Mouse (Mus musculus) kidney, postnatal 0 days (tissue): ENCODE results near the gene Plch2. TPM values are rescaled to one million over a fixed set of nuclear protein-coding genes. Genes with fewer than 3 reads are reported as not detected.
A peak's percentile ranks its signal among the peaks of the same experiment; 100 is the strongest.

ENCODE experiments used
- ATAC-seq: fragments of 200-750 bp; cut with Nextera tagmentation; replicated peaks from 2 replicates; pipeline ENCODE4 v1.8.0; 2017; ENCODE audit warnings: low read depth, moderate number of reproducible peaks, moderate TSS enrichment, moderate library complexity; ENCODE audit not compliant: low FRiP score
- DNase-seq: peaks from one replicate; pipeline ENCODE4 v3.0.0-alpha.2; 2016; ENCODE audit warnings: low spot score
- H3K27ac ChIP-seq: fragments of 300-500 bp; sonication (generic); 2 replicates; pipeline ENCODE4 v1.5.1; 2014; ENCODE audit warnings: mild to moderate bottlenecking
- H3K27me3 ChIP-seq: fragments of 300-500 bp; sonication (generic); 2 replicates; pipeline ENCODE4 v1.6.1; 2014; ENCODE audit warnings: low read length, mixed read lengths; ENCODE audit not compliant: insufficient read depth
- H3K36me3 ChIP-seq: fragments of 300-500 bp; sonication (generic); 2 replicates; pipeline ENCODE4 v1.6.1; 2014; ENCODE audit warnings: low read length, mixed read lengths; ENCODE audit not compliant: insufficient read depth
- H3K4me1 ChIP-seq: fragments of 300-500 bp; sonication (generic); replicated peaks from 2 replicates; pipeline ENCODE4 v1.6.1; 2014; ENCODE audit warnings: antibody characterized with exemption, low read length, mixed read lengths; ENCODE audit not compliant: insufficient read depth
- H3K4me2 ChIP-seq: fragments of 300-500 bp; sonication (generic); 2 replicates; pipeline ENCODE4 v1.6.1; 2014; ENCODE audit warnings: mild to moderate bottlenecking, low read length, moderate library complexity, mixed read lengths
- H3K4me3 ChIP-seq: fragments of 300-500 bp; sonication (generic); replicated peaks from 2 replicates; pipeline ENCODE4 v1.5.1; 2014; ENCODE audit warnings: low read depth, low read length
- H3K9ac ChIP-seq: fragments of 300-500 bp; sonication (generic); 2 replicates; pipeline ENCODE4 v1.6.1; 2014; ENCODE audit warnings: low read depth, low read length
- H3K9me3 ChIP-seq: fragments of 300-500 bp; sonication (generic); replicated peaks from 2 replicates; pipeline ENCODE4 v1.6.1; 2016; ENCODE audit warnings: low read length, inconsistent platforms, mixed read lengths
- CTCF ChIP-seq: IDR thresholded peaks from 2 replicates; pipeline ENCODE4 v1.5.1; 2016; ENCODE audit warnings: antibody characterized with exemption, low read depth, mild to moderate bottlenecking, moderate library complexity
- WGBS: fragments of 180-500 bp; shearing (Covaris S2); extraction: QIAGEN DNeasy Blood & Tissue Kit; methylation state at CpG from one replicate; pipeline ENCODE4 v1.1.7; 2014; 5-methylcytosine and 5-hydroxymethylcytosine counted together
- polyA plus RNA-seq: library from polyadenylated mRNA; unstranded; fragments of >200 nt; fragmentation: Nextera tagmentation; extraction: Ambion mirVana; gene quantifications from 2 replicates; pipeline ENCODE4 v1.2.1, GENCODE M21; 2015

The Plch2 gene
- polyA plus RNA-seq, 1 experiment from 2014 or later = 2.3 TPM

DNA sequence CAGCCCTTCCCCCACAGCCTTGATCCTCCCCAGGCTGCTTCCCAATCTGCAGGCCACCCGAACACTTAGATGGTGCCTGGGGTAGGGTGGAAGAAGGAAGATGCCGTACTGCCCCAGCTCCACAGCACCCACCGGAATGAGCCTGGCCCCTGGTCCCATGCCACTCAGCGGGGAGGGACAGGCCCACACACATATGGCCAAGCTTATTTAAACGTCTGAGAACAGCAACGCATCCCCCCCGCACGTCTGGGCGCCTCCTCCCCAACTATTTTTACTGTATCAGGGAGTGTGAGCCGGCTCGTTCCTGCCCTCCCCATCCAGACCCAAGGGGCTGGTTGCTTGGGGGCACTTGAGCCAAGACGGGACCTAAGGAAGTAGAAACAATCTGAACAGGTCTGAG, 41.8 kb downstream of the Plch2 start:
- DNase-seq (no peak), ATAC-seq (no peak)
- Histone ChIP-seq H3K27ac (no peak overlapping the region), H3K36me3 (no peaks in the 10 kb centered on the region), H3K4me2 (no peak overlapping the region), H3K4me3 (no peak overlapping the region), H3K9me3 (no peaks in the 10 kb centered on the region), H3K9ac (no peak overlapping the region), H3K27me3 (no peaks in the 10 kb centered on the region), H3K4me1 (no peaks in the 10 kb centered on the region)
- TF ChIP-seq CTCF = no peak
- WGBS = 49% methylated on average over 12 of the region's 12 CpGs

DNA sequence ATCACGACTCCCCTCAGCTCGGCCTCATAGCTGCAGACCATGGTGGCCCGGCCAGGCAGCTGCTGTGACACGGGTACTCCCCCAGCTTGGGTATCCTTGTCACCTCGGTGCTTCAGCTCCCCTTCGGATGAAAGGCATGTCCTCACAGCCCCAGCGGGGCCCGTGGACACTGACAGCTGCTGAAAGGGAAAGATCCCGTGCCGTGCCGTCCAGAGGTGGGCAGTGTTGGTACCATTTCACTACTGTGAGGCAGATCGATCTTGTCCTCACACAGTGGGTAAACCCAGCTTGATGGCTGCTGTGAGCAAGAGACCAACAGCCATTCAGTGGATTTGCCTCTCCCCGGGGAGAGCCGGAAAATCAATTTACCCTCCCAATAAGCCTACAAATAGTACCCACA, 42.3 kb downstream of the Plch2 start:
- H3K27me3 ChIP-seq = no peaks in the 10 kb centered on the region
- DNase-seq (peak; percentile 29), ATAC-seq (no peak)
- H3K9ac ChIP-seq = no peak overlapping the region
- 41% methylated on average over 14 of the region's 14 CpGs for WGBS
- no peak overlapping the region for H3K4me3 ChIP-seq
- no peaks in the 10 kb centered on the region for H3K36me3 ChIP-seq
- no peaks in the 10 kb centered on the region for H3K4me1 ChIP-seq
- no peak overlapping the region for H3K27ac ChIP-seq
- no peak overlapping the region for H3K4me2 ChIP-seq
- no peaks in the 10 kb centered on the region for H3K9me3 ChIP-seq
- TF ChIP-seq CTCF = no peak

DNA sequence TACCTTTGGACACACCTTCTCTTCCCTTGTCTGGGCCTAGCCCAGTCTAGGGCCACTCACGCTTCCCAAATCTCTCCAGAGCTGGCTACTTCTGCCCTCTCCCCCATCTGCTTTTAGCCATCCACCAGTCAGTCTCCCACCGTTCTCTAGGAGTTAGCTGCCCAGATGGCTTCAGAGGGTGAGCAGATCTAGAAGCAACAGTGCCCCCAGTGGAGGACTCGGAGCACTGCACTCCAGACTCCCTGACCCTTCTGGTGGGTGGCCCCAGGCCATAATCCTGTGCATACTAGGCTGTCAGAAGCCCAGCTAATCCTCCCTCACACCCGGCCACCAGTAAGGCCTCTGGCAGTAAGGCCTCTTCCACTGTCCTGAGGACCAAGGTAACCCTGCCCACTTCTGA, 43.8 kb downstream of the Plch2 start:
- peak; percentile 80 for TF ChIP-seq CTCF
- ATAC-seq (peak; percentile 19; the same call in 1 of the 2 replicates), DNase-seq (peak; percentile 84)
- Histone ChIP-seq H3K9me3 (no peaks in the 10 kb centered on the region), H3K4me2 (no peak overlapping the region), H3K36me3 (no peaks in the 10 kb centered on the region), H3K9ac (no peak overlapping the region), H3K4me3 (no peak overlapping the region), H3K27me3 (no peaks in the 10 kb centered on the region), H3K27ac (no peak overlapping the region), H3K4me1 (no peaks in the 10 kb centered on the region)
- WGBS = 2% methylated on average over 4 of the region's 4 CpGs

DNA sequence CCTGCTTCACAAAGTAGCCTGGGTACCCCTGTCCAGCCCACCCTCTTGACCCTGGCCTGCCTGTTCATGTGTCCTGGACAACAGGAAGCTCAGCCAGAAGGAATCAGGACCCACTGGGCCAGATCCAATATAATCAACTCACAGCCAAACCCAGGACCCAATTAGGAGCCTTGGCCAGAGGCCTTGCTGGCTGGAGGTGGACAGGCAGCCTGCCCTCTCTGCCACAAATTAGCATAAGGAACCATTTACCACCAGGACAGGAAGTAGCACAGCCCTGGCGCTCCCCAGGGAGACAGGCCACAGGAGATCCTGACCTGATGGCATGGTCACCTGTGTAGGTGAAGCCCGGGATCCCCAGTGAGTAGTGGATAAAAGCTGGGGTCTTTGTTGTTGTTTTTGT, 44.5 kb downstream of the Plch2 start:
- Histone ChIP-seq H3K4me1 (no peaks in the 10 kb centered on the region), H3K36me3 (no peaks in the 10 kb centered on the region), H3K27me3 (no peaks in the 10 kb centered on the region), H3K4me2 (no peak overlapping the region), H3K27ac (no peak overlapping the region), H3K4me3 (no peak overlapping the region), H3K9me3 (no peaks in the 10 kb centered on the region), H3K9ac (no peak overlapping the region)
- WGBS = 66% methylated on average over 2 of the region's 2 CpGs
- DNase-seq (no peak), ATAC-seq (no peak)
- TF ChIP-seq CTCF = no peak

DNA sequence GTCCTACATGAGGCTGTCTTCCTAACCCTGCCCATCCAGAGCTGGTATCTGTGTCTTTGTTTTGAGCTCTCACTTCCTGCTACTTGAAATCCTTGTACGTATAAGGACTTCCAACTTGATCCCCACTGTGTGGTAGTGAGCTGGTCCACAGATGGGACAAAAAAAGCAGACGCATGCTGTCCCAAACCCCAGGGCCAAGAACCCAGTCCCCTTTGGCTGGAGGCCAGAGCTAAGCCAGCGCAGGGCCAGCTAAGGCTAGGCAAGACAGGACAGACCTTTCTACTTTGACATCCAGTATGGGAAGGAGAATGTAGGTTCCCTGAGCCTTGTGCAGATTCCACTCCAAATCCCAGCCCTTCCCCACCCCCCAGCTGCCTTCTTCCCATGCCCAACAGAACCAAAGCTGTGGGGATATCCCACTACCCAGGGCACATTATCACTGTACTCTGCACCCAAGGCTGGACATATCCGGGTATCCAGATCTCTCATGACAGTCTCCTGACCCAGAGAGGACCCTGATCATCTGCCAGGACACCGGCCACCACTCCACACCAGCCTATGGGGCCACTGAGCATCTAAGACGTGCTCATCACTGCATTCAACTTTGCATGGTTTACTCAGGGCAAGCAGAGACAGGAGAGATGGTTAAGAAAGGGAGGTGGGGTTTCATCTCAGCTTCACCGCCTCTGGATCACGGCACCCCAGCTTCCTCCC, 45.1 kb downstream of the Plch2 start:
- Histone ChIP-seq H3K36me3 (no peaks in the 10 kb centered on the region), H3K9ac (no peak overlapping the region), H3K4me1 (no peaks in the 10 kb centered on the region), H3K9me3 (no peaks in the 10 kb centered on the region), H3K4me3 (no peak overlapping the region), H3K4me2 (no peak overlapping the region), H3K27me3 (no peaks in the 10 kb centered on the region), H3K27ac (no peak overlapping the region)
- 76% methylated on average over 8 of the region's 8 CpGs for WGBS
- no peak for ATAC-seq
- no peak for TF ChIP-seq CTCF
- no peak for DNase-seq

DNA sequence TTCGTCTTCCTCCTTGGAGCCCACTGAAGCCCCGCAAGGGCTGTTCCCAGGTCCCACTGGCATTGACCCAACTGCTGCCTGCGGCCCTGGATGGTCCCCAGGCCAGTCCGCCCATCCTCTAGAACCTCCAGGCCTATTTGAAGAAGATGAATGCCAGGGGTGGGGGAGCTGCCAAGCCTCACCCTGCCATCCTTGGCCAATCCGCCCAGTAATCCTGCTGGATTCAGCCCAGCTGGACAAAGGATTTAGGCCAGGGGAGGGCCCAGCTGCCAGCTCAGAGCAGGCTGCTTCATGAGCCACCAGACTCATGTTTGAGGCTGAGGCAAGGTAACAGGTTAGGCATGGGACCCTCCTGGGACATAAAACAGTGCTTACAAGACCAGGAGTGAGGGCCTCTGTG, 45.7 kb downstream of the Plch2 start:
- DNase-seq (no peak), ATAC-seq (no peak)
- Histone ChIP-seq H3K27me3 (no peaks in the 10 kb centered on the region), H3K4me3 (no peak overlapping the region), H3K9ac (no peak overlapping the region), H3K9me3 (no peaks in the 10 kb centered on the region), H3K4me2 (no peak overlapping the region), H3K27ac (no peak overlapping the region), H3K4me1 (no peaks in the 10 kb centered on the region), H3K36me3 (no peaks in the 10 kb centered on the region)
- no peak for TF ChIP-seq CTCF
- WGBS = 85% methylated on average over 5 of the region's 5 CpGs

DNA sequence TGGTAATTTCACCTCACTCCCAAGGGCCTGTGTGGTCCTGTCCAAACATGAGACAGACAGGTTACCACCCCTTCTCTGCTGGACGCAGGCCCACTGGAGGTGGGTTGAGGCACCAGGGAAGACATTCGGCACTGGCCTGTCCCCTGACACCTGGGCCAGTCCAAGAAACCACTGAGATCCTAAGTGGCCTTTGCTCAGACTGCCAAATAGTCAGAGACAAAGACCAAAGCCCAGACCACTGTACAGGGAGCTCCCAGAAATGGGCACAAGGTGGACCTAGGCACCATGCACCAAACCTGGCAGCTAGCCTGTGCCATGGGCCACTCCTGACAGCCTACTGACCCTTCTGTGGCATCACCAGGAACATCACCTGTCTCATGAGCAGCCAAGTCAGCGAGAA, 47.4 kb downstream of the Plch2 start:
- no peak overlapping the region for H3K27ac ChIP-seq
- TF ChIP-seq CTCF = no peak
- H3K9me3 ChIP-seq = no peaks in the 10 kb centered on the region
- no peak overlapping the region for H3K4me3 ChIP-seq
- DNase-seq = no peak
- H3K27me3 ChIP-seq = no peaks in the 10 kb centered on the region
- WGBS = 79% methylated on average over 3 of the region's 3 CpGs
- no peaks in the 10 kb centered on the region for H3K36me3 ChIP-seq
- H3K4me1 ChIP-seq = no peaks in the 10 kb centered on the region
- no peak for ATAC-seq
- no peak overlapping the region for H3K4me2 ChIP-seq
- no peak overlapping the region for H3K9ac ChIP-seq
